Mouse (Mus musculus) liver, adult (tissue): Measurements from ENCODE around the gene Kcnj14.

ENCODE experiments used
- GATA4 ChIP-seq: IDR thresholded peaks from 2 replicates; pipeline ENCODE4 v1.6.1; 2014; ENCODE audit warnings: mild to moderate bottlenecking, low read length; ENCODE audit not compliant: insufficient replicate concordance

Gene Kcnj14

GRCm38 (mm10) chr7:45767500-45767899 is 57.1 kb downstream of the Kcnj14 start:
- TF ChIP-seq GATA4, result no peak

DNA sequence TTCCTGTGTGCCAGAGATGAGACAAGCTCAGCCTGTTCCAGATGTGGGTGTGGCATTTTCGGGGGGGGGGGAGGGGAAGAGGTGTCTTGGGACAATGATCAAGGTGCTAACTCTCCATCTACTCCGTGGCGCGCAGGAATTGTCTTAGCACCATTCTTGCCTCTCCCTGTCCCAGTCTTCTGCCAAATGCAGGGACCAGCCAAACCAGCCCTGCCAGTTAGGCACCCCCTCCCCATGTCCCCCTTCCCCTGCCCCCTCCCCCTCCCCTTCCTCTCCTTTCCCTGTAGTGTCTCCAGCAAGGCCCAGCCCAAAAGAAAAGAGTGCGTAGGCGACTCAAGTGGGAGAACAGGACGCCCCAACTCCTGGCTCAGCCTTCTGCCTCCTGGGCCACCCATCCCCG is 57.8 kb downstream of the Kcnj14 start:
- TF ChIP-seq GATA4, result no peak
